ENCODE assay signal across 8 mouse cellular contexts in the genomic region with DNA sequence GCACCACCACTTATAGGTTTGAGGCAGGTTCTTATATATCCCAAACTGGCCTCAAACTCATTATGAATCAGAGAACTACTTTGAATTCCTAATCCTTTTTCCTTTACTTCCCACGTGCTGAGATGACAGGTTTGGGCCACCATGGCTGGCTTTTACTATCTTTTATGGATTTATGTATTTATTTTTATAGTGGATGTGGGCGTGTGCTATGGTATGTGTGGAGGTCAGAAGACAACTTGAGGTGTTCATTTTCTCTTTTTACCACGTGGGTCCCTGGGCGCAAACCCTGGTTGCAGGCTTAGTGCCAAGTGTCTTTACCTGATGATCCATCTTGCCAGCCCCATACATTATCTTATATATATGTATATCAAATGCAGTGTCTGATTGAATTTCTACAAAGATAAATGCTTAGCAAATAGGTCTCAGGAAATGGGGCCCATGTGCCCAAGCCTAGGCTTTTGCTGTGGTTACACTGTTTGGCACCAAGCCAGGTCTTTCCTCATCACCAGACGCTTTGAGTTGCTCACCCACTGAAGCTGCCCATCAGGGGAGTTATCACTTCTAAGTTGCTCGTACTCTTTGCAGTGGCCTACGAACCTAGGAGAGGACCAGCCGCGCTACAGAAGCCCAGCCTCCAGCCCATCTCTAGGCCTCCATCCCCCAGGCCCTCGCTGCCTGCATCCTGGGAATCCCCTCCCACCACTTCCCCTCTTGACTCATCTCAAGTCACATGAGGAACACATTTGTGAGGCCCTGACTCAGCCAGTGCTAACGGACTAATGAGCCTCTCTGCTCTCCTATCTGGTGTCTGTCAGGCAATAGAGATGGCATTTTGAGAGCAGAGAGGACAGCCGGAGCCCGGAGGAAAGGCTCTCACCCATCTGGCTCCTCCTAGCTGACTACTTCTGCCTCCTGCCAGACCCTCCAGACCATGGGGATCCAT. TPM values are rescaled to one million over a fixed set of nuclear protein-coding genes. Genes with fewer than 3 reads are reported as not detected.
DNase-seq lines count a peak whose midpoint lies in the region; ATAC-seq lines count a peak whose summit lies in the region.

No protein-coding gene starts in this region.

- no peaks in the 10 kb centered on the region for H3K9me3 ChIP-seq in forebrain, embryonic 14.5 days (replicated peaks; ENCODE audit: control insufficient read depth, low read length)
- H3K9me3 ChIP-seq in forebrain, embryonic 15.5 days, result no peaks in the 10 kb centered on the region
- no peaks in the 10 kb centered on the region for H3K9me3 ChIP-seq in heart, embryonic 10.5 days
- H3K9me3 ChIP-seq in limb, embryonic 15.5 days, result no peaks in the 10 kb centered on the region

- no peak overlapping the region for H3K4me2 ChIP-seq in forebrain, embryonic 14.5 days (ENCODE audit: low read length)
- H3K4me2 ChIP-seq in forebrain, embryonic 15.5 days (replicated peaks), result no peak overlapping the region
- no peak overlapping the region for H3K4me2 ChIP-seq in limb, embryonic 15.5 days

- no peak for ATAC-seq in forebrain, embryonic 14.5 days
- ATAC-seq in forebrain, embryonic 15.5 days (replicated peaks), result no peak
- ATAC-seq in limb, embryonic 15.5 days (ENCODE audit: insufficient number of reproducible peaks, low FRiP score, low TSS enrichment, low read depth), result no peak

- H3K27me3 ChIP-seq in forebrain, embryonic 14.5 days (replicated peaks; ENCODE audit: control insufficient read depth, insufficient read depth, low read length), result no peaks in the 10 kb centered on the region
- no peaks in the 10 kb centered on the region for H3K27me3 ChIP-seq in forebrain, embryonic 15.5 days
- no peaks in the 10 kb centered on the region for H3K27me3 ChIP-seq in heart, embryonic 10.5 days (ENCODE audit: insufficient read depth, poor library complexity, severe bottlenecking)
- no peaks in the 10 kb centered on the region for H3K27me3 ChIP-seq in limb, embryonic 15.5 days

- DNase-seq in forebrain, embryonic 14.5 days (ENCODE audit: low spot score), result peak; percentile 49
- peak; percentile 50 for DNase-seq in urinary bladder, postnatal 25 days (ENCODE audit: low spot score)
- no peak for DNase-seq in urinary bladder, adult 18-20 months (ENCODE audit: low spot score in 2 of 2)
- peak; percentile 86 for DNase-seq in heart, embryonic 10.5 days (ENCODE audit: low spot score)
- peak; percentile 91 for DNase-seq in naive thymus-derived CD4-positive, alpha-beta T cell, adult 2 months (ENCODE audit: low read depth)
- no peak for DNase-seq in cerebellum, adult 18-20 months

- no peak overlapping the region for H3K27ac ChIP-seq in forebrain, embryonic 14.5 days (ENCODE audit: low read depth, low read length)
- no peak overlapping the region for H3K27ac ChIP-seq in forebrain, embryonic 15.5 days (replicated peaks)
- H3K27ac ChIP-seq in heart, embryonic 10.5 days, result peak overlapping the region; percentile 85
- H3K27ac ChIP-seq in limb, embryonic 15.5 days, result peak overlapping the region; percentile 68

- H3K9ac ChIP-seq in forebrain, embryonic 14.5 days (ENCODE audit: low read length), result no peak overlapping the region
- no peak overlapping the region for H3K9ac ChIP-seq in forebrain, embryonic 15.5 days (replicated peaks)
- H3K9ac ChIP-seq in limb, embryonic 15.5 days, result no peak overlapping the region

- no peaks in the 10 kb centered on the region for H3K36me3 ChIP-seq in forebrain, embryonic 14.5 days (ENCODE audit: control insufficient read depth, insufficient read depth, low read length)
- no peaks in the 10 kb centered on the region for H3K36me3 ChIP-seq in forebrain, embryonic 15.5 days
- no peaks in the 10 kb centered on the region for H3K36me3 ChIP-seq in heart, embryonic 10.5 days
- H3K36me3 ChIP-seq in limb, embryonic 15.5 days, result no peaks in the 10 kb centered on the region

- H3K4me3 ChIP-seq in forebrain, embryonic 14.5 days (ENCODE audit: low read depth, low read length), result no peak overlapping the region
- H3K4me3 ChIP-seq in forebrain, embryonic 15.5 days, result no peak overlapping the region
- H3K4me3 ChIP-seq in heart, embryonic 10.5 days, result peak overlapping the region; percentile 27
- no peak overlapping the region for H3K4me3 ChIP-seq in limb, embryonic 15.5 days

- WGBS in forebrain, embryonic 14.5 days, result 74% methylated on average over 13 of the region's 13 CpGs
- 66% methylated on average over 13 of the region's 13 CpGs for WGBS in forebrain, embryonic 15.5 days
- 45% methylated on average over 13 of the region's 13 CpGs for WGBS in heart, embryonic 10.5 days
- WGBS in limb, embryonic 15.5 days, result 44% methylated on average over 13 of the region's 13 CpGs

- H3K4me1 ChIP-seq in forebrain, embryonic 14.5 days (ENCODE audit: control insufficient read depth, insufficient read depth, low read length), result no peaks in the 10 kb centered on the region
- no peaks in the 10 kb centered on the region for H3K4me1 ChIP-seq in forebrain, embryonic 15.5 days
- H3K4me1 ChIP-seq in heart, embryonic 10.5 days, result peaks cover 31% of the 10 kb centered on the region
- H3K4me1 ChIP-seq in limb, embryonic 15.5 days, result peaks cover 18% of the 10 kb centered on the region

RNA-seq across cellular contexts. Expression of gene Ankdd1a, which starts 21.4 kb away (rescaled TPM):
- not detected in 2 replicates for polyA plus RNA-seq in forebrain, embryonic 14.5 days (2014; fragmentation: Nextera tagmentation; extraction: Ambion mirVana)
- 0.23 and 0.26 TPM in 2 replicates for polyA plus RNA-seq in forebrain, embryonic 15.5 days (2015; fragmentation: Nextera tagmentation; extraction: Ambion mirVana)
- polyA plus RNA-seq in heart, embryonic 10.5 days (2016; fragmentation: Nextera tagmentation; extraction: Ambion mirVana), result not detected in 2 replicates
- polyA plus RNA-seq in limb, embryonic 15.5 days (2015; fragmentation: Nextera tagmentation; extraction: Ambion mirVana), result 0.35 and 0.76 TPM in 2 replicates

RNA-seq across cellular contexts. Expression of gene Plekho2, which starts 38.4 kb away (rescaled TPM):
- polyA plus RNA-seq in forebrain, embryonic 14.5 days (2014; fragmentation: Nextera tagmentation; extraction: Ambion mirVana), result 3.6 and 3.9 TPM in 2 replicates
- 5.1 and 5.2 TPM in 2 replicates for polyA plus RNA-seq in forebrain, embryonic 15.5 days (2015; fragmentation: Nextera tagmentation; extraction: Ambion mirVana)
- 12.8 and 14.2 TPM in 2 replicates for polyA plus RNA-seq in heart, embryonic 10.5 days (2016; fragmentation: Nextera tagmentation; extraction: Ambion mirVana)
- 18.6 and 19.7 TPM in 2 replicates for polyA plus RNA-seq in limb, embryonic 15.5 days (2015; fragmentation: Nextera tagmentation; extraction: Ambion mirVana)

RNA-seq across cellular contexts. Expression of gene Pif1, which starts 45.6 kb away (rescaled TPM):
- 5.8 and 6.3 TPM in 2 replicates for polyA plus RNA-seq in forebrain, embryonic 14.5 days (2014; fragmentation: Nextera tagmentation; extraction: Ambion mirVana)
- polyA plus RNA-seq in forebrain, embryonic 15.5 days (2015; fragmentation: Nextera tagmentation; extraction: Ambion mirVana), result 11.8 and 12.4 TPM in 2 replicates
- polyA plus RNA-seq in heart, embryonic 10.5 days (2016; fragmentation: Nextera tagmentation; extraction: Ambion mirVana), result 16.7 and 17.7 TPM in 2 replicates
- polyA plus RNA-seq in limb, embryonic 15.5 days (2015; fragmentation: Nextera tagmentation; extraction: Ambion mirVana), result 8.9 and 9.6 TPM in 2 replicates

Comparison
In these comparisons a context has a peak if more than half of its experiments do, and no peak if none do; other contexts are left out.
1. DNase-seq: peak in forebrain, embryonic 14.5 days (single experiment), urinary bladder, postnatal 25 days (single experiment), heart, embryonic 10.5 days (single experiment) and naive thymus-derived CD4-positive, alpha-beta T cell, adult 2 months (single experiment); none in urinary bladder, adult 18-20 months (0 of 2) and cerebellum, adult 18-20 months (0 of 2).
2. H3K27ac ChIP-seq: peak in heart, embryonic 10.5 days (single experiment) and limb, embryonic 15.5 days (single experiment); none in forebrain, embryonic 14.5 days (single experiment) and forebrain, embryonic 15.5 days (single experiment).